Mouse (Mus musculus): ENCODE results near the gene Paxbp1.

Gene Paxbp1

GRCm38 (mm10) chr16:91055150-91055549, 10.8 kb upstream of the Paxbp1 start:
- DNase-seq (ENCODE audit: low spot score) = no peak

- no peak for DNase-seq (ENCODE audit: low spot score)
These were observed 9.3 kb upstream of the Paxbp1 start for GRCm38 (mm10) chr16:91053599-91053998.

- peak; percentile 51 for DNase-seq (ENCODE audit: low spot score)
These were observed 1.2 kb upstream of the Paxbp1 start for GRCm38 (mm10) chr16:91045511-91045910.

GRCm38 (mm10) chr16:91043461-91044248, 688 bp downstream of the Paxbp1 start:
- peak; percentile 46 for DNase-seq (ENCODE audit: low spot score)

- DNase-seq (ENCODE audit: low spot score) = no peak
These were observed 1.7 kb downstream of the Paxbp1 start for GRCm38 (mm10) chr16:91042640-91043039.

- no peak for DNase-seq (ENCODE audit: low spot score)
These were observed 8.5 kb downstream of the Paxbp1 start for GRCm38 (mm10) chr16:91035866-91036265.

GRCm38 (mm10) chr16:91030751-91031150, 13.6 kb downstream of the Paxbp1 start:
- DNase-seq (ENCODE audit: low spot score) = no peak

- DNase-seq (ENCODE audit: low spot score) = no peak
These were observed 14.4 kb downstream of the Paxbp1 start for GRCm38 (mm10) chr16:91029901-91030300.

- no peak for DNase-seq (ENCODE audit: low spot score)
These were observed 15.1 kb downstream of the Paxbp1 start for GRCm38 (mm10) chr16:91029161-91029743.

GRCm38 (mm10) chr16:91026290-91026689, 18.1 kb downstream of the Paxbp1 start:
- no peak for DNase-seq (ENCODE audit: low spot score)

GRCm38 (mm10) chr16:91023384-91023783, 21.0 kb downstream of the Paxbp1 start:
- DNase-seq (ENCODE audit: low spot score) = no peak

- no peak for DNase-seq (ENCODE audit: low spot score)
These were observed 23.4 kb downstream of the Paxbp1 start for GRCm38 (mm10) chr16:91020842-91021483.

- DNase-seq (ENCODE audit: low spot score) = no peak
These were observed 24.9 kb downstream of the Paxbp1 start for GRCm38 (mm10) chr16:91019476-91019875.

GRCm38 (mm10) chr16:91015761-91016160, 28.6 kb downstream of the Paxbp1 start:
- no peak for DNase-seq (ENCODE audit: low spot score)

- no peak for DNase-seq (ENCODE audit: low spot score)
These were observed 32.5 kb downstream of the Paxbp1 start for GRCm38 (mm10) chr16:91011847-91012246.

- DNase-seq (ENCODE audit: low spot score) = peak; percentile 94
These were observed 33.2 kb downstream of the Paxbp1 start, which contains the start of gene Synj1 for GRCm38 (mm10) chr16:91011021-91011683. Gene Synj1, minus strand, starts transcription at chr16:91011308.

GRCm38 (mm10) chr16:91010581-91011020, 33.7 kb downstream of the Paxbp1 start:
- no peak for DNase-seq (ENCODE audit: low spot score)

- no peak for DNase-seq (ENCODE audit: low spot score)
These were observed 34.3 kb downstream of the Paxbp1 start for GRCm38 (mm10) chr16:91009942-91010529.

GRCm38 (mm10) chr16:91004915-91005538, 39.3 kb downstream of the Paxbp1 start:
- no peak for DNase-seq (ENCODE audit: low spot score)

GRCm38 (mm10) chr16:91001098-91001497, 43.2 kb downstream of the Paxbp1 start:
- no peak for DNase-seq (ENCODE audit: low spot score)

GRCm38 (mm10) chr16:90999827-91000226, 44.5 kb downstream of the Paxbp1 start:
- DNase-seq (ENCODE audit: low spot score) = no peak

- DNase-seq (ENCODE audit: low spot score) = no peak
These were observed 46.5 kb downstream of the Paxbp1 start for GRCm38 (mm10) chr16:90997822-90998221.
